Mouse (Mus musculus): Measurements from ENCODE around the gene Epha1.

Epha1 gene

GRCm38 (mm10) chr6:42373669-42374430 is 782 bp upstream of the Epha1 start:
- no peak for DNase-seq (ENCODE audit: low read depth, low spot score)

GRCm38 (mm10) chr6:42372421-42372815 is 650 bp downstream of the Epha1 start:
- peak; percentile 21 for DNase-seq (ENCODE audit: low read depth, low spot score)

GRCm38 (mm10) chr6:42372001-42372400 is 1.1 kb downstream of the Epha1 start:
- no peak for DNase-seq (ENCODE audit: low read depth, low spot score)

- DNase-seq (ENCODE audit: low read depth, low spot score): no peak
These were observed 2.3 kb downstream of the Epha1 start for GRCm38 (mm10) chr6:42370630-42371363.

GRCm38 (mm10) chr6:42369870-42370269 is 3.2 kb downstream of the Epha1 start:
- peak; percentile 35 for DNase-seq (ENCODE audit: low read depth, low spot score)

GRCm38 (mm10) chr6:42365215-42365614 is 7.9 kb downstream of the Epha1 start:
- DNase-seq (ENCODE audit: low read depth, low spot score): no peak

- DNase-seq (ENCODE audit: low read depth, low spot score): no peak
These were observed 8.5 kb downstream of the Epha1 start for GRCm38 (mm10) chr6:42364607-42365006.

GRCm38 (mm10) chr6:42364066-42364465 is 9.0 kb downstream of the Epha1 start:
- no peak for DNase-seq (ENCODE audit: low read depth, low spot score)

- no peak for DNase-seq (ENCODE audit: low read depth, low spot score)
These were observed 10.1 kb downstream of the Epha1 start for GRCm38 (mm10) chr6:42362974-42363373.

GRCm38 (mm10) chr6:42362497-42362896 is 10.6 kb downstream of the Epha1 start:
- DNase-seq (ENCODE audit: low read depth, low spot score): no peak

- no peak for DNase-seq (ENCODE audit: low read depth, low spot score)
These were observed 11.0 kb downstream of the Epha1 start for GRCm38 (mm10) chr6:42362074-42362473.

- no peak for DNase-seq (ENCODE audit: low read depth, low spot score)
These were observed 11.8 kb downstream of the Epha1 start for GRCm38 (mm10) chr6:42361041-42361895.

GRCm38 (mm10) chr6:42360231-42360840 is 12.7 kb downstream of the Epha1 start:
- DNase-seq (ENCODE audit: low read depth, low spot score): no peak

- DNase-seq (ENCODE audit: low read depth, low spot score): no peak
These were observed 13.5 kb downstream of the Epha1 start for GRCm38 (mm10) chr6:42359364-42360147.

- no peak for DNase-seq (ENCODE audit: low read depth, low spot score)
These were observed 14.2 kb downstream of the Epha1 start for GRCm38 (mm10) chr6:42358901-42359300.

- no peak for DNase-seq (ENCODE audit: low read depth, low spot score)
These were observed 15.2 kb downstream of the Epha1 start for GRCm38 (mm10) chr6:42357901-42358300.

- peak; percentile 9 for DNase-seq (ENCODE audit: low read depth, low spot score)
These were observed 16.2 kb downstream of the Epha1 start for GRCm38 (mm10) chr6:42356913-42357312.

GRCm38 (mm10) chr6:42355794-42356600 is 17.1 kb downstream of the Epha1 start:
- DNase-seq (ENCODE audit: low read depth, low spot score): no peak

- DNase-seq (ENCODE audit: low read depth, low spot score): no peak
These were observed 17.7 kb downstream of the Epha1 start for GRCm38 (mm10) chr6:42355366-42355765.
